Mouse (Mus musculus): ENCODE data around the gene Gne.

DNA sequence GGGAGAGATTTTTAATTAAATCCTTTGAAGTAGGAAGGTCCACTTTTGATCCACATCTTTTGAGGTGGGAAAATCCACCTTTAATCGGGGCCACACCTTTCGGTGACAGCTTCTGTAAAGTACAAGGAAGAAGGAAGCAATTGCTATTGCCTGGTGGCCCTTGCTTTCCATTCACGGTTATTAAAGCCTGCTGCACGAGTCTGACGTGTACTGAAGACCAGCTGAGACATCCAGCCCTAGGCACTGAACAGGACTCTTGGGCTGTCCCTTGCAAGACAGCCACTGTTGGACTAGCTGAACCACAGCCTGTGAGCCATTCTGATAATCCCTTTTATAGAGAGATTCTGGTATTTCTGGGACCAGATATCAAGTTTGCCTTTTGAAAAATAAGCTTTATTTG, 47.5 kb downstream of the Gne start:
- TF ChIP-seq CTCF (IDR thresholded peaks at IDR 0.05; ENCODE audit: low read depth) (no peak), EP300 (IDR thresholded peaks at IDR 0.05; ENCODE audit: low read depth) (no peak)

Data from liver, embryonic 14.5 days (tissue).